Mouse (Mus musculus): ENCODE measurements around the gene Chtf18. TPM values are rescaled to one million over a fixed set of nuclear protein-coding genes. Genes with fewer than 3 reads are reported as not detected.

Chtf18 gene
- 5.2 and 6.8 TPM in 2 replicates for polyA plus RNA-seq (2012; rRNA removed)

GRCm38 (mm10) chr17:25727265-25728008, at the start of gene Chtf18, which contains the start of gene Rpusd1:
Gene Chtf18 (minus strand): TSS chr17:25727419.
Gene Rpusd1 (plus strand): TSS chr17:25727670.

GRCm38 (mm10) chr17:25773549-25774120, 46.4 kb upstream of the Chtf18 start, which contains the start of gene Narfl:
Gene Narfl (plus strand): TSS chr17:25773776.

GRCm38 (mm10) chr17:25754241-25754640, 27.0 kb upstream of the Chtf18 start, which contains the start of gene Msln:
Gene Msln (minus strand): TSS chr17:25754378.

GRCm38 (mm10) chr17:25735745-25736144, 8.5 kb upstream of the Chtf18 start, which contains the start of gene Mslnl:
Gene Mslnl (plus strand): TSS chr17:25736042.

GRCm38 (mm10) chr17:25716711-25717637, 10.2 kb downstream of the Chtf18 start, which contains the start of gene Gng13:
Gene Gng13 (plus strand): TSS chr17:25717171.

Other genes starting within 250 kb of the Chtf18 start
- not detected in 2 replicates for gene Sstr5, start 230.1 kb downstream of the Chtf18 start, polyA plus RNA-seq (2012; rRNA removed)
- 0.02 and 0.05 TPM in 2 replicates for gene Sox8, start 156.7 kb downstream of the Chtf18 start, polyA plus RNA-seq (2012; rRNA removed)
- gene Lmf1, start 148.3 kb downstream of the Chtf18 start, polyA plus RNA-seq (2012; rRNA removed): 5.2 and 6.2 TPM in 2 replicates
- 0.05 TPM in 1 of 2 replicates, not detected in the other for gene Gng13, start 10.2 kb downstream of the Chtf18 start, polyA plus RNA-seq (2012; rRNA removed)
- gene Rpusd1, start 251 bp upstream of the Chtf18 start, polyA plus RNA-seq (2012; rRNA removed): 7.9 and 8.1 TPM in 2 replicates
- not detected in 2 replicates for gene Mslnl, start 8.6 kb upstream of the Chtf18 start, polyA plus RNA-seq (2012; rRNA removed)
- gene Msln, start 27.0 kb upstream of the Chtf18 start, polyA plus RNA-seq (2012; rRNA removed): 8.0 and 9.1 TPM in 2 replicates
- gene Narfl, start 46.4 kb upstream of the Chtf18 start, polyA plus RNA-seq (2012; rRNA removed): 10.9 and 12.1 TPM in 2 replicates
- 7.7 and 9.7 TPM in 2 replicates for gene Haghl, start 58.3 kb upstream of the Chtf18 start, polyA plus RNA-seq (2012; rRNA removed)
- 0.01 and 0.02 TPM in 2 replicates for gene Ccdc78, start 59.2 kb upstream of the Chtf18 start, polyA plus RNA-seq (2012; rRNA removed)
- 45.0 and 49.0 TPM in 2 replicates for gene Fam173a, start 65.5 kb upstream of the Chtf18 start, polyA plus RNA-seq (2012; rRNA removed)
- gene AC134908.4, start 68.2 kb upstream of the Chtf18 start, polyA plus RNA-seq (2012; rRNA removed): not detected in 2 replicates
- 13.1 and 16.2 TPM in 2 replicates for gene Metrn, start 69.7 kb upstream of the Chtf18 start, polyA plus RNA-seq (2012; rRNA removed)
- gene Fbxl16, start 81.7 kb upstream of the Chtf18 start, polyA plus RNA-seq (2012; rRNA removed): 0.08 TPM in 2 replicates
- gene Wdr24, start 96.2 kb upstream of the Chtf18 start, polyA plus RNA-seq (2012; rRNA removed): 14.1 and 15.5 TPM in 2 replicates
- gene Jmjd8, start 101.4 kb upstream of the Chtf18 start, polyA plus RNA-seq (2012; rRNA removed): 22.4 and 24.2 TPM in 2 replicates
- gene Stub1, start 106.0 kb upstream of the Chtf18 start, polyA plus RNA-seq (2012; rRNA removed): 82.1 and 92.4 TPM in 2 replicates
- gene Rhbdl1, start 109.9 kb upstream of the Chtf18 start, polyA plus RNA-seq (2012; rRNA removed): 1.3 and 2.0 TPM in 2 replicates
- 2.9 and 3.8 TPM in 2 replicates for gene Gm20683, start 114.3 kb upstream of the Chtf18 start, polyA plus RNA-seq (2012; rRNA removed)
- 28.3 and 35.9 TPM in 2 replicates for gene Rhot2, start 117.4 kb upstream of the Chtf18 start, polyA plus RNA-seq (2012; rRNA removed)
- gene Wdr90, start 134.1 kb upstream of the Chtf18 start, polyA plus RNA-seq (2012; rRNA removed): 8.8 and 9.9 TPM in 2 replicates
- gene Mcrip2, start 141.3 kb upstream of the Chtf18 start, polyA plus RNA-seq (2012; rRNA removed): 34.5 and 45.2 TPM in 2 replicates
- gene Mettl26, start 147.7 kb upstream of the Chtf18 start, polyA plus RNA-seq (2012; rRNA removed): 61.8 and 63.8 TPM in 2 replicates
- 0.13 and 0.16 TPM in 2 replicates for gene Wfikkn1, start 153.4 kb upstream of the Chtf18 start, polyA plus RNA-seq (2012; rRNA removed)
- 8.7 and 11.1 TPM in 2 replicates for gene Rab40c, start 192.3 kb upstream of the Chtf18 start, polyA plus RNA-seq (2012; rRNA removed)
- 123 and 127 TPM in 2 replicates for gene Pigq, start 217.5 kb upstream of the Chtf18 start, polyA plus RNA-seq (2012; rRNA removed)
- 2.6 and 3.4 TPM in 2 replicates for gene Nhlrc4, start 217.5 kb upstream of the Chtf18 start, polyA plus RNA-seq (2012; rRNA removed)
- gene A930017K11Rik, start 225.1 kb upstream of the Chtf18 start, polyA plus RNA-seq (2012; rRNA removed): 0.03 and 0.04 TPM in 2 replicates

All from liver, embryonic 18 days (tissue).